Mouse (Mus musculus) cortical plate, adult 2 months (tissue): Measurements from ENCODE around the gene Uevld.

Source experiments
- CTCF ChIP-seq: fragments of 200-500 bp; IDR thresholded peaks from 2 replicates; pipeline ENCODE4 v1.5.1; 2011; ENCODE audit warnings: mild to moderate bottlenecking, control low read depth, low read length; ENCODE audit not compliant: insufficient read depth; ENCODE audit errors: extremely low read depth
- POLR2A ChIP-seq: fragments of 200-500 bp; IDR thresholded peaks from 2 replicates; pipeline ENCODE4 v1.6.1; 2011; ENCODE audit warnings: mild to moderate bottlenecking, low read length, control low read depth; ENCODE audit not compliant: insufficient read depth; ENCODE audit errors: extremely low read depth

DNA sequence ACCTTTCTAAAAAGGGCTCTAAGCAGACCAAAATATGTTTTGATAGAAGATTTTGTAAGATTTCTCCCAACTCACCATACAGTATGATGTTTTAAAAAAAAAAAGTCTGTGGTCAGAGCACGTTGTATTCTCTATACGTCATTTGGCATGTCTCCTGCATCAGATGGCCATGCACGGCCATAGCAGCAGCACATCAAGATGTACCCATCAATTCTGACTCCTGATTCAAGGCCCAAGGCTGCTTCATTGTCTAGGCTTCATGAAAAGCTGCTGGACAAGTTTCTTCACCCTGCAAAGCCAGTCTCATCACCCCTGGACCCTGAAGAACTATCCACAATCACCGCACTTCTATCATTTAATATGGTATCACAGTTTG is 43.6 kb upstream of the Uevld start:
- TF ChIP-seq CTCF (no peak), POLR2A (no peak)
